Mouse (Mus musculus) myocyte (in vitro differentiated cells): ENCODE data around the gene Agmat.

Experiments
- MYOD1 ChIP-seq, 3 experiments: IDR thresholded peaks; one replicate each; pipeline ENCODE4 v1.6.1; 2011; ENCODE audit warnings: control low read depth in 2 of 3, low read depth in 2 of 3, mild to moderate bottlenecking in 2 of 3, moderate library complexity in 1 of 3; ENCODE audit not compliant: insufficient read length in 2 of 3, control insufficient read depth in 1 of 3
- TCF3 ChIP-seq: IDR thresholded peaks from one replicate; pipeline ENCODE4 v1.6.1; 2011; ENCODE audit warnings: low read depth, control low read depth; ENCODE audit not compliant: insufficient read length

GRCm38 (mm10) chr4:141721961-141722360 is 24.5 kb upstream of the Agmat start:
- no peak for TF ChIP-seq MYOD1 (IDR thresholded peaks at IDR 0.05; ENCODE audit: control insufficient read depth in 1 of 3, insufficient read length in 2 of 3, low read depth in 2 of 3)
- TF ChIP-seq TCF3 = no peak
